Mouse (Mus musculus): ENCODE results near the gene Mapk9. TPM values are rescaled to one million over a fixed set of nuclear protein-coding genes. Genes with fewer than 3 reads are reported as not detected.

Mapk9 gene
- total RNA-seq, 2 experiments from 2014 or later, result 44.3 to 46.6 TPM

GRCm38 (mm10) chr11:49835257-49835956 is 11.1 kb upstream of the Mapk9 start:
- intact Hi-C loops (cut with DNase I), result no loop called here
- no peak for DNase-seq

GRCm38 (mm10) chr11:49837717-49838407 is 8.7 kb upstream of the Mapk9 start:
- intact Hi-C loops (cut with DNase I), result no loop called here
- DNase-seq, result no peak

GRCm38 (mm10) chr11:49840666-49841065 is 5.9 kb upstream of the Mapk9 start:
- no peak for DNase-seq
- intact Hi-C loops (cut with DNase I), result no loop called here

GRCm38 (mm10) chr11:49841886-49842285 is 4.7 kb upstream of the Mapk9 start:
- intact Hi-C loops (cut with DNase I), result no loop called here
- DNase-seq, result no peak

GRCm38 (mm10) chr11:49842718-49843117 is 3.8 kb upstream of the Mapk9 start:
- intact Hi-C loops (cut with DNase I), result no loop called here
- no peak for DNase-seq

- DNase-seq, result no peak
- intact Hi-C loops (cut with DNase I), result loop anchor here (2.0 kb wide), 1 partner anchor 116 kb away; no protein-coding TSS in a partner anchor
These were observed 2.2 kb upstream of the Mapk9 start for GRCm38 (mm10) chr11:49844311-49844710.

- intact Hi-C loops (cut with DNase I), result loop anchor here (2.0 to 5.0 kb wide), 3 partner anchors 116 to 193 kb away; partner anchors contain the start of gene Cnot6
These were observed 1.6 kb upstream of the Mapk9 start for GRCm38 (mm10) chr11:49844969-49845368.

GRCm38 (mm10) chr11:49845958-49846357 is 593 bp upstream of the Mapk9 start:
- no peak for DNase-seq
- intact Hi-C loops (cut with DNase I), result loop anchor here (2.0 to 5.0 kb wide), 3 partner anchors 117 to 194 kb away; partner anchors contain the start of gene Cnot6

More at GRCm38 (mm10) chr11:49844969-49845368, 1.6 kb upstream of the Mapk9 start:
- peak; percentile 63 to 80 for DNase-seq

GRCm38 (mm10) chr11:49847071-49847810 is 690 bp downstream of the Mapk9 start:
- intact Hi-C loops (cut with DNase I), result loop anchor here (5.0 kb wide), 2 partner anchors 135 to 195 kb away; partner anchors contain the start of gene Cnot6
- no peak for DNase-seq

GRCm38 (mm10) chr11:49847811-49848078 is 1.2 kb downstream of the Mapk9 start:
- intact Hi-C loops (cut with DNase I), result loop anchor here (5.0 kb wide), 2 partner anchors 135 to 195 kb away; partner anchors contain the start of gene Cnot6
- no peak for DNase-seq

- peak in 1 of 2 experiments; percentile 29 for DNase-seq
- intact Hi-C loops (cut with DNase I), result loop anchor here (5.0 kb wide), 2 partner anchors 136 to 196 kb away; partner anchors contain the start of gene Cnot6
These were observed 1.7 kb downstream of the Mapk9 start for GRCm38 (mm10) chr11:49848080-49848815.

GRCm38 (mm10) chr11:49850331-49850730 is 3.8 kb downstream of the Mapk9 start:
- DNase-seq, result no peak
- intact Hi-C loops (cut with DNase I), result no loop called here

GRCm38 (mm10) chr11:49855144-49855543 is 8.6 kb downstream of the Mapk9 start:
- intact Hi-C loops (cut with DNase I), result no loop called here
- DNase-seq, result no peak

- DNase-seq, result no peak
- intact Hi-C loops (cut with DNase I), result no loop called here
These were observed 14.6 kb downstream of the Mapk9 start for GRCm38 (mm10) chr11:49861139-49861538.

- intact Hi-C loops (cut with DNase I), result no loop called here
- no peak for DNase-seq
These were observed 17.4 kb downstream of the Mapk9 start for GRCm38 (mm10) chr11:49863926-49864325.

GRCm38 (mm10) chr11:49867320-49867719 is 20.8 kb downstream of the Mapk9 start:
- intact Hi-C loops (cut with DNase I), result no loop called here
- no peak for DNase-seq

GRCm38 (mm10) chr11:49869762-49870161 is 23.2 kb downstream of the Mapk9 start:
- intact Hi-C loops (cut with DNase I), result loop anchor here (2.0 kb wide), 3 partner anchors 45 to 217 kb away; no protein-coding TSS in a partner anchor
- DNase-seq, result peak; percentile 62 to 71

GRCm38 (mm10) chr11:49871914-49872313 is 25.4 kb downstream of the Mapk9 start:
- intact Hi-C loops (cut with DNase I), result loop anchor here (2.0 kb wide), 1 partner anchor 47 kb away; no protein-coding TSS in a partner anchor
- DNase-seq, result peak; percentile 27 to 62

- no peak for DNase-seq
- intact Hi-C loops (cut with DNase I), result no loop called here
These were observed 26.2 kb downstream of the Mapk9 start for GRCm38 (mm10) chr11:49872779-49873178.
